Mouse (Mus musculus) neural tube, embryonic 13.5 days (tissue): ENCODE data around the gene Zfp385c. TPM values are rescaled to one million over a fixed set of nuclear protein-coding genes. Genes with fewer than 3 reads are reported as not detected.

Source experiments
- ATAC-seq: fragments of 200-750 bp; cut with Nextera tagmentation; 2 replicates; pipeline ENCODE4 v1.8.0; 2017; ENCODE audit warnings: low read depth, mild to moderate bottlenecking, moderate TSS enrichment, moderate library complexity
- H3K27ac ChIP-seq: fragments of 300-500 bp; sonication (generic); replicated peaks from 2 replicates; pipeline ENCODE4 v1.5.1; 2015; ENCODE audit warnings: moderate library complexity, mild to moderate bottlenecking, inconsistent platforms
- H3K27me3 ChIP-seq: fragments of 300-500 bp; sonication (generic); 2 replicates; pipeline ENCODE4 v1.6.1; 2015; ENCODE audit warnings: mild to moderate bottlenecking, inconsistent platforms
- H3K36me3 ChIP-seq: fragments of 300-500 bp; sonication (generic); 2 replicates; pipeline ENCODE4 v1.6.1; 2015; ENCODE audit warnings: mild to moderate bottlenecking, inconsistent platforms
- H3K4me1 ChIP-seq: fragments of 300-500 bp; sonication (generic); replicated peaks from 2 replicates; pipeline ENCODE4 v1.6.1; 2015; ENCODE audit warnings: inconsistent platforms
- H3K4me2 ChIP-seq: fragments of 300-500 bp; sonication (generic); 2 replicates; pipeline ENCODE4 v1.6.1; 2015; ENCODE audit warnings: inconsistent platforms, mild to moderate bottlenecking, moderate library complexity
- H3K4me3 ChIP-seq: fragments of 300-500 bp; sonication (generic); 2 replicates; pipeline ENCODE4 v1.5.1; 2015; ENCODE audit warnings: mild to moderate bottlenecking, inconsistent platforms
- H3K9ac ChIP-seq: fragments of 300-500 bp; sonication (generic); 2 replicates; pipeline ENCODE4 v1.6.1; 2015; ENCODE audit warnings: moderate library complexity, mild to moderate bottlenecking, inconsistent platforms
- H3K9me3 ChIP-seq: fragments of 300-500 bp; sonication (generic); 2 replicates; pipeline ENCODE4 v1.6.1; 2016; ENCODE audit warnings: inconsistent platforms
- WGBS: fragments of 180-500 bp; shearing (Covaris S2); methylation state at CpG from one replicate; pipeline ENCODE4 v1.1.7; 2015; 5-methylcytosine and 5-hydroxymethylcytosine counted together
- polyA plus RNA-seq: library from polyadenylated mRNA; unstranded; fragments of >200 nt; fragmentation: Nextera tagmentation; extraction: Ambion mirVana; gene quantifications from 2 replicates; pipeline ENCODE4 v1.2.1, GENCODE M21; 2015

Gene Zfp385c
- polyA plus RNA-seq, 1 experiment from 2014 or later = 0.21 TPM

- H3K9ac ChIP-seq = no peak overlapping the region
- WGBS = 80% methylated on average over 4 of the region's 4 CpGs
- peaks cover 25% of the 10 kb centered on the region for H3K4me1 ChIP-seq
- H3K4me3 ChIP-seq = no peak overlapping the region
- ATAC-seq = no peak
- no peaks in the 10 kb centered on the region for H3K27me3 ChIP-seq
- no peak overlapping the region for H3K27ac ChIP-seq
- no peak overlapping the region for H3K4me2 ChIP-seq
- H3K36me3 ChIP-seq = peaks cover 34% of the 10 kb centered on the region
- no peaks in the 10 kb centered on the region for H3K9me3 ChIP-seq
These were observed 87.8 kb downstream of the Zfp385c start for GRCm38 (mm10) chr11:100604321-100605005.

- Histone ChIP-seq H3K27ac (no peak overlapping the region), H3K36me3 (peaks cover 40% of the 10 kb centered on the region), H3K4me3 (no peak overlapping the region), H3K4me2 (no peak overlapping the region), H3K9ac (no peak overlapping the region), H3K27me3 (no peaks in the 10 kb centered on the region), H3K4me1 (peaks cover 24% of the 10 kb centered on the region), H3K9me3 (no peaks in the 10 kb centered on the region)
- no peak for ATAC-seq
- 83% methylated on average over 8 of the region's 8 CpGs for WGBS
These were observed 88.4 kb downstream of the Zfp385c start for GRCm38 (mm10) chr11:100603813-100604212.

- H3K9ac ChIP-seq = no peak overlapping the region
- H3K9me3 ChIP-seq = no peaks in the 10 kb centered on the region
- no peak overlapping the region for H3K27ac ChIP-seq
- no peak overlapping the region for H3K4me3 ChIP-seq
- 94% methylated on average over 9 of the region's 9 CpGs for WGBS
- H3K4me2 ChIP-seq = no peak overlapping the region
- H3K4me1 ChIP-seq = peaks cover 20% of the 10 kb centered on the region
- peaks cover 42% of the 10 kb centered on the region for H3K36me3 ChIP-seq
- H3K27me3 ChIP-seq = no peaks in the 10 kb centered on the region
- no peak for ATAC-seq
These were observed 89.1 kb downstream of the Zfp385c start for GRCm38 (mm10) chr11:100603155-100603554.

- H3K9me3 ChIP-seq = no peaks in the 10 kb centered on the region
- no peaks in the 10 kb centered on the region for H3K27me3 ChIP-seq
- 97% methylated on average over 3 of the region's 3 CpGs for WGBS
- H3K4me3 ChIP-seq = no peak overlapping the region
- no peak overlapping the region for H3K9ac ChIP-seq
- H3K4me1 ChIP-seq = peaks cover 20% of the 10 kb centered on the region
- no peak for ATAC-seq
- H3K4me2 ChIP-seq = no peak overlapping the region
- H3K27ac ChIP-seq = no peak overlapping the region
- H3K36me3 ChIP-seq = peaks cover 57% of the 10 kb centered on the region
These were observed 90.9 kb downstream of the Zfp385c start for GRCm38 (mm10) chr11:100601372-100601771.

GRCm38 (mm10) chr11:100598074-100598473 is 94.2 kb downstream of the Zfp385c start:
- Histone ChIP-seq H3K36me3 (peaks cover 89% of the 10 kb centered on the region), H3K4me1 (0 out of 2 replicates have a peak, but pooled peaks cover 2% of the 10 kb centered on the region), H3K9ac (no peak overlapping the region), H3K4me2 (no peak overlapping the region), H3K27me3 (no peaks in the 10 kb centered on the region), H3K4me3 (no peak overlapping the region), H3K9me3 (no peaks in the 10 kb centered on the region), H3K27ac (no peak overlapping the region)
- no peak for ATAC-seq
- WGBS = 91% methylated on average over 4 of the region's 4 CpGs

- Histone ChIP-seq H3K4me1 (0 out of 2 replicates have a peak, but pooled peaks cover 2% of the 10 kb centered on the region), H3K4me2 (no peak overlapping the region), H3K4me3 (no peak overlapping the region), H3K9ac (no peak overlapping the region), H3K9me3 (no peaks in the 10 kb centered on the region), H3K27ac (no peak overlapping the region), H3K36me3 (peaks cover 99% of the 10 kb centered on the region), H3K27me3 (no peaks in the 10 kb centered on the region)
- ATAC-seq = no peak
- WGBS = 90% methylated on average over 4 of the region's 4 CpGs
These were observed 96.7 kb downstream of the Zfp385c start for GRCm38 (mm10) chr11:100595533-100595932.

GRCm38 (mm10) chr11:100594608-100595007 is 97.6 kb downstream of the Zfp385c start:
- 0 out of 2 replicates have a peak, but pooled peaks cover 2% of the 10 kb centered on the region for H3K4me1 ChIP-seq
- ATAC-seq = no peak
- H3K9ac ChIP-seq = no peak overlapping the region
- WGBS = 69% methylated on average over 7 of the region's 7 CpGs
- no peak overlapping the region for H3K4me3 ChIP-seq
- H3K4me2 ChIP-seq = no peak overlapping the region
- H3K36me3 ChIP-seq = peaks cover 99% of the 10 kb centered on the region
- no peak overlapping the region for H3K27ac ChIP-seq
- no peaks in the 10 kb centered on the region for H3K27me3 ChIP-seq
- no peaks in the 10 kb centered on the region for H3K9me3 ChIP-seq

- no peak for ATAC-seq
- H3K4me1 ChIP-seq = 0 out of 2 replicates have a peak, but pooled peaks cover 2% of the 10 kb centered on the region
These were observed 99.8 kb downstream of the Zfp385c start for GRCm38 (mm10) chr11:100592346-100593046.

GRCm38 (mm10) chr11:100588462-100588861 is 103.8 kb downstream of the Zfp385c start:
- ATAC-seq = no peak
- Histone ChIP-seq H3K9ac (no peak overlapping the region), H3K9me3 (no peaks in the 10 kb centered on the region), H3K36me3 (peaks cover 100% of the 10 kb centered on the region), H3K4me3 (no peak overlapping the region), H3K4me1 (no peaks in the 10 kb centered on the region), H3K27me3 (no peaks in the 10 kb centered on the region), H3K4me2 (no peak overlapping the region), H3K27ac (no peak overlapping the region)
- 95% methylated on average over 2 of the region's 2 CpGs for WGBS

More at GRCm38 (mm10) chr11:100592346-100593046, 99.8 kb downstream of the Zfp385c start:
- Histone ChIP-seq H3K9ac (no peak overlapping the region), H3K4me3 (no peak overlapping the region), H3K27ac (no peak overlapping the region), H3K36me3 (peaks cover 99% of the 10 kb centered on the region), H3K4me2 (no peak overlapping the region), H3K9me3 (no peaks in the 10 kb centered on the region), H3K27me3 (no peaks in the 10 kb centered on the region)
- WGBS = 91% methylated on average over 11 of the region's 11 CpGs

GRCm38 (mm10) chr11:100585148-100585547 is 107.1 kb downstream of the Zfp385c start:
- no peak overlapping the region for H3K27ac ChIP-seq
- H3K4me1 ChIP-seq = no peaks in the 10 kb centered on the region; the same call in 1 of the 2 replicates
- no peak overlapping the region for H3K4me3 ChIP-seq
- H3K36me3 ChIP-seq = peaks cover 100% of the 10 kb centered on the region
- no peaks in the 10 kb centered on the region for H3K9me3 ChIP-seq
- no peak for ATAC-seq
- WGBS = 94% methylated on average over 3 of the region's 3 CpGs
- no peak overlapping the region for H3K4me2 ChIP-seq
- H3K27me3 ChIP-seq = no peaks in the 10 kb centered on the region
- no peak overlapping the region for H3K9ac ChIP-seq

GRCm38 (mm10) chr11:100584561-100584961 is 107.7 kb downstream of the Zfp385c start:
- Histone ChIP-seq H3K4me1 (no peaks in the 10 kb centered on the region; the same call in 1 of the 2 replicates), H3K36me3 (peaks cover 100% of the 10 kb centered on the region), H3K4me2 (no peak overlapping the region), H3K4me3 (no peak overlapping the region), H3K9me3 (no peaks in the 10 kb centered on the region), H3K27me3 (no peaks in the 10 kb centered on the region), H3K27ac (no peak overlapping the region), H3K9ac (no peak overlapping the region)
- 90% methylated on average over 7 of the region's 7 CpGs for WGBS
- ATAC-seq = no peak

- Histone ChIP-seq H3K27ac (no peak overlapping the region), H3K9ac (no peak overlapping the region), H3K4me3 (no peak overlapping the region), H3K4me2 (no peak overlapping the region), H3K36me3 (peaks cover 98% of the 10 kb centered on the region), H3K27me3 (no peaks in the 10 kb centered on the region), H3K9me3 (no peaks in the 10 kb centered on the region), H3K4me1 (peaks cover 7% of the 10 kb centered on the region)
- ATAC-seq = no peak
- WGBS = 91% methylated on average over 2 of the region's 2 CpGs
These were observed 109.4 kb downstream of the Zfp385c start for GRCm38 (mm10) chr11:100582836-100583235.
